Mouse (Mus musculus) heart, postnatal 10 days (tissue): ENCODE measurements around the gene Cask. TPM values are rescaled to one million over a fixed set of nuclear protein-coding genes. Genes with fewer than 3 reads are reported as not detected.
A peak's percentile ranks its signal among the peaks of the same experiment; 100 is the strongest.
"Not testable (repeated sequence)": the region's sequence is repeated elsewhere in the genome, so short reads cannot be mapped to it uniquely, and the experiment has no call there.

Experiments
- DNase-seq, 2 experiments: peaks; one replicate each; pipeline ENCODE4 v3.0.0; 2021
- intact Hi-C: fragments of 180-260 bp; cut with DNase I; formaldehyde crosslinking; loops from one replicate; pipeline ENCODE4 v1.15.1; 2025
- total RNA-seq, 2 experiments: library from RNA; stranded (reverse); gene quantifications; 2 replicates each; pipeline ENCODE4 v1.2.3; 2021

Gene Cask
- total RNA-seq, result 10 to 100 TPM; 20.5 to 22.3 TPM

DNA sequence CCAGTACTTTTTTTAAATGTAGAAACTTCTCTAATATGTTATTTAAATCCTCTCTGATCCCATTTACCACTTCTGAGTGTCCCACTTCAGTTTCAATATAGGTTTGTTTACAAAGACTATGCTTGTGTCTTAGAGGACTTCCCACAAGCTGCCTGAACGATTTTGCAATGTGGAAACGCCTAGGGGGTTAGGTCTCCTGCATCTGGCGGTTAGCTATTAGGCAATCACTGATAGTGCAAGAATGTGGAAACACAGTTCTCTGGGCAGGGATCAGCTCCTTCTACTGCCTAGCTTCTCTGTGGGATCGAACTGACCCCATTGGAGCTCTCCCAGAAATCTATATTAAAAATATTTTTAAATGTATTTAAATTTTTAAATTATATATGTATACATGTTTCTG is at the start of gene Cask:
TSS of gene Cask (minus strand) at position 83 of the 400 bp plus-strand sequence.
- DNase-seq, result peak; percentile 1 to 27
- intact Hi-C loops, result no loop called here

DNA sequence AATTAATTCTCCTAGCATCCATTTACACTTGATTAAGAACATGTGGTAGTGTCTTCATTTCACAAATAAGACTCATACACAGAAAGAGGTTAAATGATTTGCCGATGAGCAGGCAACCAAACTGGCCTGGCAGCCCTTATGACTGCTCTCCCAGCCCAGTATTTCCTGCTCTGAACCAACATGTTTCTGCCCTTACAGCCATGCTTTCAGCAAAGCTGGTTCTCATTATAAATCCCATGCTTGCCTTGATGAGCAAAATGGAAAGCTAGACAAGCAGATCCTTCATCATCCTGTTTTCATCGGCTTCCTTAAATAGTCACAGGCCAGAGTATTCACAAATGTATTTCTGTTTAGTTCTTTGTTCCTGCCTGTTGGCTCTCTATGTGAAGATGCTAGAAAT is 38.8 kb upstream of the Cask start:
- intact Hi-C loops, result no loop called here
- DNase-seq, result no peak

DNA sequence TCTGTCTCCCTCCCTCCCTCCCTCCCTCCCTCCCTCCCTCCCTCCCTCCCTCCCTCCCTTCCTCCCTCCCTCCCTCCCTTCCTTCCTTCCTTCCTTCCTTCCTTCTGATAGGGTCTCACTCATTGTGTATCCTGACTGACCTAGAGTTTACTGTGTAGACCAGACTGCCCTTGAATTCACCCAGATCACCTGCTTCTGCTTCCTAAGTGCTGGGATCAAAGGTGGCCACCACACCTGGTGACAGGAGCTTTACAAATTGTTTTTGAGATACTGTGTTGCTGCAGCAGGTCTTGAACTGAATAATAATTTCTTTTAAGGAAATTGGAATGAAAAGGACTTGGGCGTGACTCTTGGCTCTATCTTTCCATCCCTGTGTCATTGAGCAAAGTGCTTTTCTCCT is 33.2 kb upstream of the Cask start:
- intact Hi-C loops, result no loop called here
- DNase-seq, result no peak

DNA sequence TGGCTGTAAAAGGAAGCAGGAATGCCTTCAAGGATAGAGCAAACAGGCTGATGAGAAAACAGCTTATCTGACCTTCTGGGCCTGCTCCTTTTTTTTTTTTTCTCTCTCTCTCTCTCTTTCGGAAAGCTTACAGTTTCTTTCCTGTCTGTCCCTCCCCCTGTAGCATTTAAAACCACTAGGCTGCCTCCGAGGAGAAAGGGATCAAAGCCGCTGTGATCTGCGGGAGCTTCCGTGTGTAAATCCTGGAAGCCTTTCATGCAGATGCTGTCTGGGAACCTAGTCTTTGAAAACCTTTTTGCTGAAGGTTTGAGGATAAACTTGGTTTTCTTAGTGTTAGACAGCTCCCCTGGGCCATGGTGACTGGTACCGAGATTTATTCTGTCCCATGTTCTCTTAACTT is 30.8 kb upstream of the Cask start:
- no peak for DNase-seq
- intact Hi-C loops, result no loop called here

DNA sequence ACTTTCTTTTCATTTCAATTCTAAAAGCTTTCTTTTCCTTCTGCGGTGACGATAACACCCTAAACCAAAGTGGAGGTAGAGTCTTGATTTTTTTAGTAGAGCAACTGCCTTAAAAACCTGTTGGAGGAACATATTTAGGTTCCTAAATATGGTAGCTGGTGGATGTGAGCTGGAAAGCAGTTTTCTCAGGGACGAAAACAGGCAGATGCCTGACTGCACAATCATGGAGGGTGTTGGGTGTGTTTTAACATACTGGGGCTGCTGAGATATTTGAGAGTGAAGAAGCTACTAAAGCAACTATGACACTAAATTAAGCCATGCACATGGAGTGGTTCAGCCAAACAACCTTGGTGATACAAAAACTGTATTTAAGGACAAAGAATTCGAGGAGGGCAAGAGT is 9.0 kb upstream of the Cask start:
- intact Hi-C loops, result no loop called here
- no peak for DNase-seq

DNA sequence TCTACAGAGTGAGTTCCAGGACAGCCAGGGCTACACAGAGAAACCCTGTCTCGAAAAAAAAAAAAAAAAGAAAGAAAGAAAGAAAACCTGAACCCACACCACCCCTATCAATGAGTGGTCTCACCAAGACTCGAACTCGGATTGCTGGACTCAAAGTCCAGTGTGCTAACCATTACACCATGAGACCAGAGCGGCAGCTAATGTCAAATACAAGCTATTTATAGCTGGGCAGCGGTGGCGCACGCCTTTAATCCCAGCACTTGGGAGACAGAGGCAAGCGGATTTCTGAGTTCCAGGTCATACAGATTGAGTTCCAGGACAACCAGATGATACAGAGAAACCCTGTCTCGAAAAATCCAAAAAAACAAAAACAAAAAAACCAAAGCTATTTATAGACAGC is 7.9 kb upstream of the Cask start:
- no peak for DNase-seq
- intact Hi-C loops, result no loop called here

DNA sequence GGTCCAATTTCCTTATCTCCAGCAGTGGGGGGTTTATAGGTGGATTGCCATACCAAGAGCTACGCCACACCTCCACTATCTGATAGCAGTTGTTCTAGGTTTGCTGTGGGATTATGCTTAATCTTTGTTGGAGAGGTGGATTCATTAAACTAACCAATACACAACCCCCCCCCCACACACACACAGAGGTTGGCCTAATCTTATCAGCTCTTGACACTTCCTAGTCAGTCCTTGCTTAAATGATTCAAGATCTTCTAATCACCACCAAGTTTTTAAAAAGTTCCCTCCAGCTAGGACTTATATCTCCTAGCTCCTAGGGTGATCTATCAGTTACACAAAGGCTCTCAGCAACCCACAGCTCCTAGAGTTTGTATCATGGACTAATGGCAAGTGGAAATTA is 2.7 kb downstream of the Cask start:
- intact Hi-C loops, result loop anchor here (5.0 kb wide), 1 partner anchor 111 kb away; no protein-coding TSS in a partner anchor
- DNase-seq, result no peak

DNA sequence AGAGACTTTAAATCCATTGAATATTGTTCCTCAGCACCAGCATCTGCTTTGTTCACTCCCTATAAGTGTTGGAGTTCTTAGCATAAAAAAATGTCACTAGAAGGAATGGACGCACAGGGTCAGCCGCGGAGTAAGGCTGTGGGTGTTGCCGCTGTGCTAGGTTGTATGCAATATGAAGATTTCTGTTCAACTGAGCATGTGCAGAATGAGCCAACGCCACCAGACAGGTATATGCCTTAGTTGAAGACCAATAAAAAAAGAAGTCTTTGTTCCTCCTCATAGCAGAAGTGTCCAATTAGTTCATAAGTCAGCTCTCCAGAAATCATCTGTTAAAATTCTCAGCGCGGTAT is 3.7 kb downstream of the Cask start:
- intact Hi-C loops, result loop anchor here (5.0 kb wide), 1 partner anchor 110 kb away; no protein-coding TSS in a partner anchor
- peak in 1 of 2 experiments; percentile 14 for DNase-seq

DNA sequence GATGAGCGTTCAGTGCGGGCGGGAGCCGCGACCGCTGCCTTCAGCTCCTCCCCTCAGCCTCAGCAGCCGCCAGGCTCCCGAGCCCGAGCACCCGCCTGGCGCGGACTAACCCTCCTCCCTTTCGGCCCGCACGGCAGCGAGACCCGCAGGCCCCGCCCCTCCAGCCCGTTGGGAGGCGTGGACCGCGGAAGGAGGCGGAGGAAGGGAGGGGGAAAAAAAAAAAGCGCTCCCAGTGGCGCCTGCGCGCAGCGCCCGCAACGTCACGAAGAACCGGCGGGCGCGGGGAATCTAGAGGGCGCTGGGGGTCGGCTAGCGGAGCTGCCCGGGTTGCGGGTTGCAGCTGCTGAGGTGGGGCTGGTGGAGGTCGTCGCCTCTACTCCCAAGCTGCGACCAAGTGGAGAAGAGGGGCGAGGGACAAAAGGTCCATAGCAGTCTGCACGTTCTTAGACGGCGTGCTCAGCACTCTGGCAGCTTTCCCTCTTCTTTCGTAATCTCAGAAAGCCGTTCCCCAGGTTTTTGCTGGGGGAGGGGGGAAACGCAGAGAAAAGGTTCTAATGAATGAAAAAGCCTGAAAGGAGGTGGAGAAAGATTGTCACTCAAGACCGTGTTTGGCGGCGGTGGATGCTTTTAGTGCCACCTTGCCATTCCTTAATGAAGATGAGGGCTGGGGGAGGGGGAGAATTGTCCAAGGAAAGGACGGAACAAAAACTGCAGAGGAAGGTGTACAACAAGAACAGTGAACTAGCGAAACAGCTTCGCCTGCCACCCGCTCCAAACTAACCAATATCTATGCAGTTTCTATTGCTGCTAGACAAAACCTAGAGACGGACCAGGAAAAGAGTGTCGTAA is 4.3 kb downstream of the Cask start:
- DNase-seq, result peak; percentile 88 to 92
- intact Hi-C loops, result loop anchor here (5.0 kb wide), 1 partner anchor 110 kb away; no protein-coding TSS in a partner anchor

DNA sequence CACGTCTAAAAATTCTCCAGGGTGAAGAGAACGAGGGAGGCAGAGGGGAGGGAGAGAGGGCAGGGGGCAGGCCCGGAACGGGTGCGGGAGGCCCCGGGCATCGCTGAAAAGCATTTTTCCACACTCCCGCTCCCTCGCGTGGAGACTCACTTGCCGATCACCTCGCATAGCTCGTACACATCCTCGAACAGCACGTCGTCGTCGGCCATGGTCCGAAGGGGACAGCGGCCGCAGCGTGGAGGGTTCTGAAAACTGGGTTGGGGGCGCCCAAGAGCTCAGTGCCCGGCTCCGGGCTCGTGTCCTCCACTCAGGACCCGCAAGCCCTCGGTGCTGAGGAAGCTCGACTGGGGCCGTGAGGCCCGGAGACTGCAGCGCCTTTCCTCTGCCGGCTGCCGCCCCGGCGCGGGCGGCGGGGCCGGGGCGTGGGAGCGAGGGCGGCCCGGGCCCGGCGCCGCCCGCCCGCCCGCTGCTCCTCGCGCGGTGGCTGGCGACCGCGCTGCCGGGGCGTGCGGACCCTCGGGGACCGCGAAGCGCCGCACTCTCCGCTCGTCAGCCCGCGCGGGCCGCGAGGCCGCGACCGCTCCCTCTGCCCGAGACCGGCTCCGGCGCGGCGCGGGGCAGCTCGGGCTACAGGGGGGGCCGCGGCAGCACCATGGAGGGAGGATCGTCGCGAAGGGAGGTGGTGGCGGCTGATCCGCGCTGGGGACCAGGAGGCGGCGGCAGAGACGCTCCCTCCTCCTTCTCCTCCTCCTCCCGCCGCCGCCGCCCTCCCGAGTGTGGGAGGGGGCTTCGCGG is 5.1 kb downstream of the Cask start:
- DNase-seq, result peak; percentile 47 to 52
- intact Hi-C loops, result loop anchor here (5.0 kb wide), 1 partner anchor 109 kb away; no protein-coding TSS in a partner anchor

DNA sequence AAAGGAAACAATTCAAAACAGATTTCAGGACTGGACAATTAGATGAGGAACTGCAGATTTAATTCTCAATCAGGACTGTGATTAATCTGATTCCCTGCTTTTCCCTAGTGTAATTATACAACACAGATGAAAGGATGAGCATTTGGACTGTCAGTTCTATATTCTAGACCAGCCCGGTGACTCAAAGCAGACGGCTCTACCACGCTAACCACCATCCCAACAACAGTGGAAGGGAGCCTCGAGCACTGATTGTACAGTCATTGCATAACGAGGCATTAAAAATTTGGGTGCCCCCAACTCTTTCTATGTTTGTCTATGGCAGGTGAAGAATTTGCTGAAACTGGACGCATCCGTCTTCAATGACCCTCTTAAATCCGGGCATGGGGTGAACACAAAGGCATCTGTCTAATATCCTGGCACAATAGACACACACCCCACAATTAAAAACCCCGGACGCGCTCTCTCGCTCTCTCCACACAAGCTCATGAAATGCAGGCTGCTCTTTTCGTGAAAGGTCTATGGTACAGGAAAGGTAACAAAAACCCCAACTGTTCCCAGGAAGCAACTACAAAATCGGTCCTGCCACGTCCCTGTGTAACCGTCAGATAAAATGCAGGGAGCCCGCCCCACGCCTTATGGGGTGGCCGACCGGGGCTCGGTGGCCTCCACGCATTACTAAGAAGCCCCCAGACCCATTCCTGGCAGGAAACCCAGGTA is 5.9 kb downstream of the Cask start:
- intact Hi-C loops, result loop anchor here (5.0 kb wide), 1 partner anchor 108 kb away; no protein-coding TSS in a partner anchor
- DNase-seq, result peak; percentile 4 to 18

DNA sequence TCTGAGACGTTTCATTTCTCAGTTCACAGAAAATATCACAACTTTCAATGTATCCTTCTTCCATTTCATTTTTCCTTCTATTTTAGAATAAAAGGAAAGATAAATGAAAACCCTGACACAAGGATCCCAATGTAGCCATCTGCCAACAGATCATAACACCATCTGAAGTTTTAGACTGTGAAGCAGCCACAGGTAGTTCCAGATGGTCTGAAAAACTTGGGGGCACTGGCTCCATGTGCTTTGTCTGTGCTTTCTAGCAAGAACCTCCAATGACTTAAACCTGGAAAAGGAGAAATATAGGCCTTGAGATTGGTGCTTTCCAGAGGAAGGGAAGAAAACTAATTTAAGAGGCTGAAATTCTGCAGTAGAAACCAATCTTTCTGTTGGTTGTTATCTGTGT is 28.4 kb downstream of the Cask start:
- DNase-seq, result no peak
- intact Hi-C loops, result no loop called here

DNA sequence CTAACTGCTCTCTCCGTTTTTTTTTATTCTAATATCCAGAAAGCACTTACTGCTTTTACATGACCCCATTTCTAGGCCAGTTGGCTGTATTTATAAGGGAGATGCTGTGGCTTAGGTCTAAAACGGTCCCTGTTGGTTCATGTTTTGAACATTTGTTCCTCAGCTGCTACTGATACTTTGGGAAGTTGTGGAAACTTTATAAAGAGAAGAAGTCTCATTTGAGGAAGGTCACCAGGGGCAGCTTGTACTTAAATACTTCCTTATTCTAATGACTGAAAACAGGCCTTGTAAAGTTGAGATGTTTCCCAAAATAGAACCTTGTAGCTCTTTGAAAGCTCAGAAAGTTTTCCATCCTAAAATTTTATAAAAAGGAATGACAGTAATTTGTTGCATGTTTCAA is 52.4 kb downstream of the Cask start:
- DNase-seq, result no peak
- intact Hi-C loops, result no loop called here

DNA sequence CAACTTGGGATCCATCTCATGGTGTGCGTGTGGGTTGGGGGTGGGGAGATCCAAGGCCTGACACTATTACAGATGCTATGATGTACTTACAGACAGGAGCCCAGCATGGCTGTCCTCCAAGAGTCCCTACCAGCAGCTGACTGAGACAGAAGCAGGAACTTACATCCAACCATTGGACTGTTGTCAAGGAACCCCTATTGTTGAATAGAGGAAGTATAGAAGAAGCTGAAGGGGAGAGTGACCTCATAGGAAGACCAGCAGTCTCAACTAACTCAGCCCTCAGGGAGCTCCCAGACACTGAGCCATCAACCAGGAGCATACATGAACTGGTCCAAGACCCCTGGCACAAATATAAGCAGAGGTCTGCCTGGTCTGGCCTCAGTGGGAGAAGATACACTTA is 85.5 kb downstream of the Cask start:
- no peak for DNase-seq
- intact Hi-C loops, result no loop called here

DNA sequence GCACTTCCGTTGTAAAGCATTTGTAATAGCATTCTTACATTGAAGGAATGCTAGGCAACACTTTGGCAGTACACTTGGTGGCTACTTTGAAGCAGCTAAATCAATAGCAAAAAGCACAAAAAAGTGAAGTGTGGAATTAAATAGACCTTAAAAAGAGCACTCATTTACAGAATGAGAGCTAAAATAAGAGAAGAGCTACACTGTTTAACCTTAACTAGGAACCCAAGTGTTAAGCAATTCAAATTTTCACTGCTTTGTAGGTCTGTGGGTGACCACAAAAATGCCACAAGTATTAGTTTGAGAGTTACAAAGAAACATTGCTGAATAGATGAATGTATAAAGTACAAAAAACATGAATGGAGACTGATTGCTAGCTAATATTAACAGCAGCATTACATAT is 86.1 kb downstream of the Cask start:
- no peak for DNase-seq
- intact Hi-C loops, result no loop called here

DNA sequence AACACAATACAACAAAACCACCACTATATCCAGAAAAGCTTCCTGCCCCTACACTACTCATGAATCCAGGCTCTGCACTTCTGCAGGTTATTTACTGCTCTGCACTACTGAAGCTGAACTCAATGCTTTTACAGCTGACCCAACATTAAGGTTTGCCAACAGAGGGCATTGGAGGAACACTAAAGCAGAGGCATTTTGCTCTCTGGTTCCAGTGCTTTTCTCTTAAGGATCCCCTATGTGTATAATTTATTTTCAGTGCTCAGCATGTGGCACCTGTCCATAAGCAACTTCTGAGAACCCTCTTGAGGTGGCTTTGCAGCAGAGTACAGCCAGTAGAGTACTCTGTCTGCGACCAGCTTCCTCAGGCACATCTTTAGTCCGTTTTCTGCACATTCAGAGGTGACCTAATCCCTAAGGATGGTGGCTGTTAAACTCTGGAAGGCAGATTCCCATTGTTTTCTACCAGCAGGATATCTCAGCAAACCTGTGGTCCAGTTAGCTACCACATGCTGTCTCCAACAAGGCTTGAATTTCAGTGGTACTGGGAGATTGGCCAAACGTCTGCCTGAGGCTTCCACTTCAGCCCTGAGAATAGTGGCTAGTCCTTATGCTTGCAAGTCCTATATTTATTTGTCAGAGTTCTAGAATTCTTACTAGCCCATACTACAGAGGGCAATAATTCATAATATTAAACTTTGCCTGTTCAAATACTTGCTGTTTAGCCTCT is 93.7 kb downstream of the Cask start:
- intact Hi-C loops, result no loop called here

DNA sequence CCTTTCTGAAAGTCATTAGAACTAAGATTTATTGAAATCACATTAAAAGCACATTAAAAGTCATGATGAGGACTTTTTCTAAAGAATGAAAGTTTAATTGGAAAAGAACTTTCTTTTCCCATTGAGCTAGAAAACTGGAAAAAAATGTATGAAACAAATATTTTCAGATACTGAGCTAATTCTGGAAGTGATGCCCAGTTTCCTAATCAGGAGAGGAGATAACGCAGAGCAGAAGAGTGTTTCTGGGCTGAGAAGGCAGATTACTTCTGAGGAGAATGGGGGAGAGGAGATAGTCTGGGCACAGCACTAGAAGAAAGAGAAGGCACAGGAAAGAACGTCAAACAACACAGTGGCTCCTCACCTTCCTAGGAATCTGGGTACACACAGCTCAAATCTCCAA is 110.1 kb downstream of the Cask start:
- intact Hi-C loops, result no loop called here
- DNase-seq, result no peak

More for the DNA sequence above, 93.7 kb downstream of the Cask start:
- DNase-seq, result peak in 1 of 2 experiments; percentile 6

DNA sequence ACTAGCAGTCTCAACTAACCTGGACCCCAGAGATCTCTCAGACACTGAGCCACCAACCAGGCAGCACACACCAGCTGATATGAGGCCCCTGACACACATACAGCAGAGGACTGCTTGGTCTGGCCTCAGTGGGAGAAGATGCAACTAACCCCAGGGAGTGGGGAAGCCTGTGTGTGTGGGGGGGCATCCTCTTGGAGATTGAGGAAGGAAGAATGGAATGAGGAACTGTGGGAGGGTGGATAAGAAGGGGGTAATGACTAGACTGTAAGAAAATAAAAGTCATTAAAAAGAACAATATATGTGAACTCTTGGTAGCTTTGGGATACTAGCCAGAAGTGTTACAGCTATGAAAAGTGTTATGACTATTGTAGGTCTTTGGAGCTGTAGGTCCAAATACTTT is 120.4 kb downstream of the Cask start:
- DNase-seq, intact Hi-C loops: not testable (repeated sequence)

DNA sequence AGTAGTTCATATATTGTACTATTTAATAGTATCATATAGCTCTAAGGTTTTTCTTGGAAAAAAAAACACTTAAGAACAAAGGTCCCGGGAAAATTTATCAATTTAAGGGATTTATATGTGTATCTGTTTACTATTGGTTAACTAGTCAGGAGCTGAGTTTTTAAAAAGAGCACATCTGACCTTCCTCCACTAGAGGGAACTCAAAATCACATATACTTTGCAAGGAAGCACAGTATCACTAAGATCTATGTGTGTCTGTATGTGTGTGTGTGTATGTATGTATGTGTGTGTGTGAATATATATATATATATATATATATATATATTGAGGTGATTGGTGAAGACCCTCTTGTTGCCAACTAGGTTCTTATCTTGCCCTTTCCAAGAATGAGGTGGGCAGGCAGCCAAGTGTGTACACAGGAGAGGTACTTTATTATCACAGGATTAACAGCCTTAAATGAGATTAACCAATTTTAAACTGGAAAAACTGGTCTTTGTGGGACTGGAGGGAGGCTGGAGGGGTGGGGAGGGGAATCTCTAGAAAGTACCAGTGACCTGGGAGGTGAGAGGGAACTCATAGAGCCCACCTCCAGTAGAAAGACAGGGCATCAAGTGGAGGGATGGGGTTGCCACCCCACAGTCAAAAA is 121.2 kb downstream of the Cask start:
- no peak for DNase-seq
- intact Hi-C loops, result no loop called here
